Mouse (Mus musculus): Measurements from ENCODE around the gene Zc3h12a.

DNA sequence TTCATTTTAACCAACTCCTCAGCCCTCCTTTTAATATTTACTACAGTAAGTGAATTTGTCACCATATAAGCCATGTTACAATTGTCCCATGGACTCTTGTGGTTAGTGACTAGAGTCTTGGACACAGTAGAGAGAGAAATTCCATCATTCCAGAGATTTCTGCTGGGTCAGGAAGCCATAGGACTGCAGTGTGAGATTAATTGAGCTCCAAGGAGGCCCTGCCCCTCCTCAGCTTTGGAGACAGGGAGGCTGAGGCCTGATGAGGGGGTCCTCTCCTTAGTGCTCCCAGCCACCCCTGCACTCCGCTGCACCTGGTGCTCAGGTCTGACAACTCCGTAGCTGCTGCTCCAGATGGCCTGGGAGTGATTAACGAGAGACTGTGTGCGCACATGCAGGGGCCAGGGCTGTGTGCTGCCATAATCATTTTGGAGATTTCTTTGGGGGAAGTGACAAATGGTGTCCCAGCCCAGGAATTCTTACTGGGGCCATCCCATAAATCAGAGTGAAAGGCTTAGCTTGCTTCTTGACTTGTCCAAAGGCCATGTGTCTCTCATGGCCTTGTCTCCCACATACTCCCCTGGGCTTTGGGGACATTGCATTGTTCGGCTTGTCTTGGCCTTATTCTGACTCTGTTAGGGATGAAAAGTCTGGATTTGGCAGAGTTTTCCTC lies 47.0 kb upstream of the Zc3h12a start:
- TF ChIP-seq EP300 (IDR thresholded peaks at IDR 0.05; ENCODE audit: low read depth) (no peak), CTCF (IDR thresholded peaks at IDR 0.05; ENCODE audit: low read depth) (no peak)

All from heart, postnatal 0 days (tissue).